Mouse (Mus musculus): Measurements from ENCODE around the gene Aldh1a3. TPM values are rescaled to one million over a fixed set of nuclear protein-coding genes. Genes with fewer than 3 reads are reported as not detected.

Gene Aldh1a3
- total RNA-seq (2012; rRNA removed) (1.0 and 6.2 TPM in 2 replicates), total RNA-seq (2014; rRNA removed) (0.35 TPM in 1 of 2 replicates, not detected in the other), polyA plus RNA-seq (2012; ENCODE audit: insufficient read length, low read depth) (3.2 and 4.6 TPM in 2 replicates)

DNA sequence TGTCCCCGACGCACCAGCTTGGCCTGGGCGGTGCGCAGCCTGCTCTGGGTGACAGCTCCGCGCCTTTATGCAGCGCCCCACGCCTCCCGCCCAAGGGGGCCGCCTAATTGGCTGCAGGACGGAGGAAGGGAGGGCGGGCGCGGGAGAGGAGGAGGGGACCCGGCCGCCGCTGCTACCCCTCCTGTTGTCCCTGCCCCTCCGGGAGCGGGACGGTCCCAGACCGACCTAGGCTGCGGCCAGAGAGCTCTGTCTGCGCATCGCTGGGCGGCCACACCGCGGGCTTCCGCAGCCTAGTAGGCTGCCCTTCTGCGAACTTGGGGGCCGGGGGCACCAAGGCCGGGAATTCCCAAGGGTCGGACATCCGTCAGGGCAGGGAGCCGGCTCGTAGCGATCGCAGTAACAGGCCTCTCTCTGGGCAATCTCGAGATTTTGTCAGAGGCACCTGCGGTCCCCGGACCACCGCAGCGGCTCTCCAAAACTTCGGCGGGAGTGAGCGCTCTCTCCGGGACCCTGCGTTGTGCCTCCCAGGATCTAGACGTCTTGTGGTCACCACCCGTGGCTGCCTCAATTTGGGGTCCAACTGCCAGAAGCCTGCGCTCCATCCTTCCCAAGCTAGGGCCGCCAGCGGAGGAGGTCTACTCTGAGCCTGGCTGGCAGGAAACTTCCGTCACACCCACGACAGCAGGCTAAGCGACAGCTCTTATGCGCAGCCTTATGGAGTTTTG, at the start of gene Aldh1a3:
Aldh1a3 (minus strand) TSS at position 81 of the 725 bp plus-strand sequence.
- Histone ChIP-seq H3K27me3 (replicated peaks) (peaks cover 70% of the 10 kb centered on the region), H3K27ac (ENCODE audit: insufficient read depth, low read depth) (no peak within 1 kb of the TSS)
- no peak for DNase-seq (ENCODE audit: extremely low read depth)

DNA sequence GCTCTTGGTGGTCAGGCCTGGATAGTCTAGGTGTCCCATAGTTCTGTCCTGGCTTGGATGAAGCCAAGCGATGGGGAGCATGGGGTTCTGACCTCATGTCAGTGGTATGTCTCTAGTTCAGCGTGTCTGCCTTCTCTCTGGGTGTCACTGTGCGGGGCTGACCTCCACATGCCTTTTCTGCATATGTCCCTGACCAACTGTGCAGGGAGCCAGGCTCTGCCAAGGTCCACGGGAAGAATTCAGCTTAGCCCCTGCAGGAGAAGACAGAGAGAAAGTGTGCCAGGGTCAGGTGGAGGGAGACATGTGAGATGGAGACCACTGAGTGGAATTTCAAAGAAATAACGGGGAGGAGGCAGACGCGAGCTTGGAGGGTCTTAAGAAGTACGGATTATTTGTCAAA, 49.0 kb upstream of the Aldh1a3 start:
- no peak overlapping the region for H3K4me2 ChIP-seq (ENCODE audit: insufficient read depth, low read depth, poor library complexity, severe bottlenecking)
- in situ Hi-C loops (cut with MboI; ENCODE audit: low pct_ligation_motif_present, low pct_unique_long_range_greater_than_20kb, low sequenced_read_pairs) = no loop called here

More for the DNA sequence above, at the start of gene Aldh1a3:
- in situ Hi-C loops (cut with MboI; ENCODE audit: low pct_ligation_motif_present, low pct_unique_long_range_greater_than_20kb, low sequenced_read_pairs) (loop anchor here (25.0 kb wide), 1 partner anchor 1210 kb away; the partner anchor contains the start of genes Lrrc28 and Ttc23), dilution Hi-C loops (cut with MboI; ENCODE audit: extremely low pct_ligation_motif_present, extremely low pct_unique_long_range_greater_than_20kb, low sequenced_read_pairs) (no loop called here)
- H3K9ac ChIP-seq (ENCODE audit: insufficient read depth, low read depth) = no peak within 1 kb of the TSS
- H3K9me3 ChIP-seq (replicated peaks; ENCODE audit: low read length) = no peaks in the 10 kb centered on the region
- H3K4me1 ChIP-seq (ENCODE audit: control insufficient read depth in 1 of 2, insufficient read depth in 2 of 2) = no peaks in the 10 kb centered on the region
- H3K4me2 ChIP-seq (ENCODE audit: insufficient read depth, low read depth, poor library complexity, severe bottlenecking) = peak within 1 kb of the TSS; percentile 83
- H3K4me3 ChIP-seq (replicated peaks in 1 of 3; ENCODE audit: low read depth in 2 of 3, low read length in 2 of 3, poor library complexity in 1 of 3) = peak within 1 kb of the TSS in 1 of 3 experiments; percentile 21
- TF ChIP-seq ZNF384 (IDR thresholded peaks at IDR 0.05; ENCODE audit: low read depth, low read length) = no peak
- no peak for TF ChIP-seq USF2 (conservative IDR thresholded peaks at IDR 0.05; ENCODE audit: low read depth, low read length)
- no peak for TF ChIP-seq CHD1 (IDR thresholded peaks at IDR 0.05; ENCODE audit: low read depth, low read length)
- no peak for TF ChIP-seq MXI1 (IDR thresholded peaks at IDR 0.05; ENCODE audit: low read depth, low read length)
- TF ChIP-seq MAX (IDR thresholded peaks at IDR 0.05; ENCODE audit: low read length) = no peak
- no peak for TF ChIP-seq BHLHE40 (IDR thresholded peaks at IDR 0.05; ENCODE audit: low read depth, low read length)
- TF ChIP-seq TCF12 (IDR thresholded peaks at IDR 0.05; ENCODE audit: low read depth, low read length) = no peak
- no peak for TF ChIP-seq E2F4 (IDR thresholded peaks at IDR 0.05; ENCODE audit: insufficient replicate concordance, low read depth, low read length)
- TF ChIP-seq IRF4 (IDR thresholded peaks at IDR 0.05; ENCODE audit: low read depth, low read length) = no peak
- TF ChIP-seq CTCF (conservative IDR thresholded peaks at IDR 0.05 in 1 of 2, IDR thresholded peaks at IDR 0.05 in 1 of 2; ENCODE audit: low read depth in 2 of 2, low read length in 2 of 2) = no peak
- TF ChIP-seq RAD21 (IDR thresholded peaks at IDR 0.05; ENCODE audit: low read depth, low read length) = no peak
- TF ChIP-seq NRF1 (IDR thresholded peaks at IDR 0.05; ENCODE audit: low read depth, low read length) = no peak
- TF ChIP-seq GABPA (IDR thresholded peaks at IDR 0.05; ENCODE audit: insufficient replicate concordance, low read depth, low read length) = no peak
- no peak for TF ChIP-seq ZKSCAN1 (IDR thresholded peaks at IDR 0.05; ENCODE audit: borderline replicate concordance, low read depth, low read length)
- TF ChIP-seq KAT2A (IDR thresholded peaks at IDR 0.05; ENCODE audit: insufficient replicate concordance, low read length) = no peak
- no peak for TF ChIP-seq JUN (IDR thresholded peaks at IDR 0.05; ENCODE audit: insufficient read depth, low read depth, low read length)
- no peak for TF ChIP-seq JUND (conservative IDR thresholded peaks at IDR 0.05; ENCODE audit: low read depth, low read length)
- no peak for TF ChIP-seq ETS1 (conservative IDR thresholded peaks at IDR 0.05; ENCODE audit: low read depth, low read length)
- no peaks in the 10 kb centered on the region for H3K36me3 ChIP-seq (replicated peaks in 1 of 2; ENCODE audit: control insufficient read depth in 1 of 2, insufficient read depth in 1 of 2, low read length in 1 of 2)
- no peaks in the 10 kb centered on the region for H3K79me2 ChIP-seq (replicated peaks; ENCODE audit: control insufficient read depth, extremely low read depth, insufficient read depth, poor library complexity, severe bottlenecking)

More for the DNA sequence above, 49.0 kb upstream of the Aldh1a3 start:
- H3K27me3 ChIP-seq (replicated peaks) = peaks cover 52% of the 10 kb centered on the region
- dilution Hi-C loops (cut with MboI; ENCODE audit: extremely low pct_ligation_motif_present, extremely low pct_unique_long_range_greater_than_20kb, low sequenced_read_pairs) = no loop called here
- H3K36me3 ChIP-seq (replicated peaks in 1 of 2; ENCODE audit: control insufficient read depth in 1 of 2, insufficient read depth in 1 of 2, low read length in 1 of 2) = no peaks in the 10 kb centered on the region
- no peaks in the 10 kb centered on the region for H3K79me2 ChIP-seq (replicated peaks; ENCODE audit: control insufficient read depth, extremely low read depth, insufficient read depth, poor library complexity, severe bottlenecking)
- peaks cover 0 to 3% of the 10 kb centered on the region in 2 experiments; a peak in 1 of 4 replicates for H3K4me1 ChIP-seq (ENCODE audit: control insufficient read depth in 1 of 2, insufficient read depth in 2 of 2)
- TF ChIP-seq RCOR1 (conservative IDR thresholded peaks at IDR 0.05; ENCODE audit: low read depth, low read length) (no peak), MYC (IDR thresholded peaks at IDR 0.05; ENCODE audit: low read depth, low read length) (no peak), JUND (conservative IDR thresholded peaks at IDR 0.05; ENCODE audit: low read depth, low read length) (no peak), JUN (IDR thresholded peaks at IDR 0.05; ENCODE audit: insufficient read depth, low read depth, low read length) (no peak), CTCF (conservative IDR thresholded peaks at IDR 0.05 in 1 of 2, IDR thresholded peaks at IDR 0.05 in 1 of 2; ENCODE audit: low read depth in 2 of 2, low read length in 2 of 2) (no peak), CHD2 (IDR thresholded peaks at IDR 0.05; ENCODE audit: low read length) (no peak)
- H3K27ac ChIP-seq (ENCODE audit: insufficient read depth, low read depth) = no peak overlapping the region
- H3K9me3 ChIP-seq (replicated peaks; ENCODE audit: low read length) = peaks cover 4% of the 10 kb centered on the region
- no peak overlapping the region for H3K9ac ChIP-seq (ENCODE audit: insufficient read depth, low read depth)
- no peak overlapping the region for H3K4me3 ChIP-seq (replicated peaks in 1 of 3; ENCODE audit: low read depth in 2 of 3, low read length in 2 of 3, poor library complexity in 1 of 3)
- DNase-seq (ENCODE audit: extremely low read depth) = no peak
